Mouse (Mus musculus) thymus, postnatal 10 days (tissue): ENCODE data around the gene Rnf167.

Experiments
- DNase-seq, 2 experiments: peaks; one replicate each; pipeline ENCODE4 v3.0.0; 2021; ENCODE audit warnings: low spot score in 2 of 2

Rnf167 gene

GRCm38 (mm10) chr11:70674014-70674413 lies 27.0 kb downstream of the Rnf167 start:
- no peak for DNase-seq

- no peak for DNase-seq
Measured at GRCm38 (mm10) chr11:70674501-70674900, 27.5 kb downstream of the Rnf167 start.

GRCm38 (mm10) chr11:70678092-70678491 lies 31.1 kb downstream of the Rnf167 start:
- DNase-seq, result no peak

- DNase-seq, result no peak
Measured at GRCm38 (mm10) chr11:70678576-70678975, 31.5 kb downstream of the Rnf167 start.

- DNase-seq, result no peak
Measured at GRCm38 (mm10) chr11:70679361-70679760, 32.3 kb downstream of the Rnf167 start.

- DNase-seq, result no peak
Measured at GRCm38 (mm10) chr11:70679894-70680293, 32.9 kb downstream of the Rnf167 start.

- no peak for DNase-seq
Measured at GRCm38 (mm10) chr11:70681170-70681569, 34.1 kb downstream of the Rnf167 start.

- DNase-seq, result peak in 1 of 2 experiments; percentile 51
Measured at GRCm38 (mm10) chr11:70681897-70682581, 35.0 kb downstream of the Rnf167 start.

- no peak for DNase-seq
Measured at GRCm38 (mm10) chr11:70683640-70684039, 36.6 kb downstream of the Rnf167 start.

GRCm38 (mm10) chr11:70686901-70687566 lies 40.0 kb downstream of the Rnf167 start:
- DNase-seq, result no peak

- peak; percentile 82 to 87 for DNase-seq
Measured at GRCm38 (mm10) chr11:70687601-70688199, 40.7 kb downstream of the Rnf167 start, which contains the start of gene Camta2. Camta2 (minus strand) TSS chr11:70688105.

- no peak for DNase-seq
Measured at GRCm38 (mm10) chr11:70688372-70688771, 41.3 kb downstream of the Rnf167 start.

GRCm38 (mm10) chr11:70689578-70689977 lies 42.5 kb downstream of the Rnf167 start:
- DNase-seq, result no peak

- DNase-seq, result no peak
Measured at GRCm38 (mm10) chr11:70693504-70693903, 46.5 kb downstream of the Rnf167 start.

GRCm38 (mm10) chr11:70697376-70697775 lies 50.3 kb downstream of the Rnf167 start:
- no peak for DNase-seq

- DNase-seq, result no peak
Measured at GRCm38 (mm10) chr11:70699051-70699450, 52.0 kb downstream of the Rnf167 start.

- DNase-seq, result peak; percentile 94 to 97
Measured at GRCm38 (mm10) chr11:70699722-70700556, 52.9 kb downstream of the Rnf167 start, which contains the start of the genes Inca1 and Kif1c. Inca1 (minus strand) TSS chr11:70700155. Kif1c (plus strand) TSS chr11:70700548.

GRCm38 (mm10) chr11:70700613-70701012 lies 53.6 kb downstream of the Rnf167 start:
- peak; percentile 42 to 48 for DNase-seq
